ENCODE assay signal across 26 mouse cellular contexts in genomic region chr10:77814382-77814781, GRCm38 (mm10). TPM values are rescaled to one million over a fixed set of nuclear protein-coding genes. Genes with fewer than 3 reads are reported as not detected.
DNase-seq lines count a peak whose midpoint lies in the region; ATAC-seq and TF ChIP-seq lines count a peak whose summit lies in the region.
"Had no signal": no experiment of that assay in that cellular context is flagged by ENCODE, and none has a peak within 500 bp of the region (broad histone marks: within the 10 kb centered on the region; RNA-seq: fewer than 3 reads in every experiment).

Gene Gm2696 (plus strand): TSS chr10:77814682.

- peak; percentile 83 for DNase-seq in heart, adult 11 months
- no peak for DNase-seq in heart, adult 9 months (ENCODE audit: low spot score in 2 of 2)
- DNase-seq in midbrain, embryonic 10.5 days (ENCODE audit: low spot score) = no peak
- DNase-seq in midbrain, embryonic 14.5 days = no peak
- DNase-seq in ES-E14 (ENCODE audit: low read depth, low spot score) = no peak
- no peak for DNase-seq in urinary bladder, postnatal 4 days (ENCODE audit: low spot score in 2 of 2)
- DNase-seq: adrenal gland, adult 8-10 months; adrenal gland, postnatal 14 days; adrenal gland, postnatal 36 days; cerebellum, adult 11-12 months; cerebellum, adult 2 months; cerebellum, adult 9-10 months; cerebellum, postnatal 10 days; cerebellum, postnatal 25 days; forebrain, postnatal 0 days had no signal

- H3K9ac ChIP-seq in midbrain, embryonic 14.5 days (replicated peaks; ENCODE audit: low read length) = no peak within 1 kb of the TSS
- no peak within 1 kb of the TSS for H3K9ac ChIP-seq in ES-E14 (ENCODE audit: insufficient read depth, low read depth, low read length, poor library complexity, severe bottlenecking)
- H3K9ac ChIP-seq: embryonic facial prominence, embryonic 12.5 days; forebrain, embryonic 12.5 days; forebrain, embryonic 15.5 days; forebrain, postnatal 0 days had no signal

- ATAC-seq in midbrain, embryonic 14.5 days (ENCODE audit: low FRiP score, low TSS enrichment) = no peak
- ATAC-seq: activated CD4-positive, CD25-positive, alpha-beta regulatory T cell, adult 4 months; forebrain, embryonic 15.5 days; forebrain, postnatal 0 days; Patski had no signal

- H3K9me3 ChIP-seq in midbrain, embryonic 10.5 days (replicated peaks) = peaks cover 7% of the 10 kb centered on the region
- no peaks in the 10 kb centered on the region for H3K9me3 ChIP-seq in midbrain, embryonic 14.5 days (ENCODE audit: control insufficient read depth, low read length)
- peaks cover 2% of the 10 kb centered on the region; the same call in 1 of the 2 replicates for H3K9me3 ChIP-seq in ES-E14 (ENCODE audit: control insufficient read depth, insufficient read depth, low read depth, low read length)
- H3K9me3 ChIP-seq: embryonic facial prominence, embryonic 10.5 days; embryonic facial prominence, embryonic 12.5 days; forebrain, embryonic 15.5 days had no signal

- H3K4me3 ChIP-seq in midbrain, embryonic 10.5 days = no peak within 1 kb of the TSS
- H3K4me3 ChIP-seq in midbrain, embryonic 14.5 days (replicated peaks; ENCODE audit: low read depth, low read length) = no peak within 1 kb of the TSS
- H3K4me3 ChIP-seq in ES-E14 (ENCODE audit: insufficient read depth in 1 of 2, low read depth in 1 of 2, low read length in 2 of 2, poor library complexity in 1 of 2, severe bottlenecking in 1 of 2) = no peak within 1 kb of the TSS
- H3K4me3 ChIP-seq: embryonic facial prominence, embryonic 10.5 days; embryonic facial prominence, embryonic 12.5 days; forebrain, embryonic 12.5 days; forebrain, embryonic 15.5 days had no signal

- no peak within 1 kb of the TSS for H3K4me2 ChIP-seq in midbrain, embryonic 14.5 days (ENCODE audit: low read length)
- H3K4me2 ChIP-seq: embryonic facial prominence, embryonic 12.5 days; forebrain, embryonic 12.5 days; forebrain, embryonic 15.5 days had no signal

- in situ Hi-C loops in ES-E14 (cut with MboI; ENCODE audit: low sequenced_read_pairs in 2 of 2, unreplicated experiment in 2 of 2) = no loop called here

- 0 out of 2 replicates have a peak within 1 kb of the TSS, but pooled peaks have one; percentile 28 for H3K27ac ChIP-seq in midbrain, embryonic 10.5 days (replicated peaks)
- no peak within 1 kb of the TSS for H3K27ac ChIP-seq in midbrain, embryonic 14.5 days (replicated peaks; ENCODE audit: low read depth, low read length)
- peak within 1 kb of the TSS; percentile 28; the same call in 1 of the 2 replicates for H3K27ac ChIP-seq in ES-E14 (ENCODE audit: insufficient read depth, low read depth, low read length, poor library complexity, severe bottlenecking)
- H3K27ac ChIP-seq: embryonic facial prominence, embryonic 10.5 days; embryonic facial prominence, embryonic 12.5 days; forebrain, embryonic 12.5 days; forebrain, embryonic 15.5 days had no signal

- 57% methylated on average over 4 of the region's 4 CpGs for WGBS in midbrain, embryonic 10.5 days
- 65% methylated on average over 4 of the region's 4 CpGs for WGBS in midbrain, embryonic 14.5 days

- no peaks in the 10 kb centered on the region for H3K27me3 ChIP-seq in midbrain, embryonic 10.5 days (ENCODE audit: low read depth, poor library complexity, severe bottlenecking)
- no peaks in the 10 kb centered on the region for H3K27me3 ChIP-seq in midbrain, embryonic 14.5 days (ENCODE audit: control insufficient read depth, insufficient read depth, low read length)
- H3K27me3 ChIP-seq: embryonic facial prominence, embryonic 12.5 days; forebrain, embryonic 12.5 days; forebrain, embryonic 15.5 days had no signal

- H3K36me3 ChIP-seq in midbrain, embryonic 10.5 days = no peaks in the 10 kb centered on the region
- H3K36me3 ChIP-seq in midbrain, embryonic 14.5 days (ENCODE audit: control insufficient read depth, insufficient read depth, low read length) = no peaks in the 10 kb centered on the region
- H3K36me3 ChIP-seq in ES-E14 (ENCODE audit: control insufficient read depth, insufficient read depth, low read length, poor library complexity, severe bottlenecking) = no peaks in the 10 kb centered on the region
- H3K36me3 ChIP-seq: embryonic facial prominence, embryonic 10.5 days; embryonic facial prominence, embryonic 12.5 days; forebrain, embryonic 12.5 days; forebrain, embryonic 15.5 days; G1E had no signal

- H3K4me1 ChIP-seq in midbrain, embryonic 10.5 days = peaks cover 6% of the 10 kb centered on the region; the same call in 1 of the 2 replicates
- no peaks in the 10 kb centered on the region for H3K4me1 ChIP-seq in midbrain, embryonic 14.5 days (ENCODE audit: control insufficient read depth, insufficient read depth, low read length)
- H3K4me1 ChIP-seq in ES-E14 (ENCODE audit: control insufficient read depth in 2 of 2, insufficient read depth in 2 of 2, low read length in 2 of 2, poor library complexity in 1 of 2) = no peaks in the 10 kb centered on the region
- H3K4me1 ChIP-seq: embryonic facial prominence, embryonic 10.5 days; embryonic facial prominence, embryonic 12.5 days; forebrain, embryonic 12.5 days; forebrain, embryonic 15.5 days had no signal

TF ChIP-seq in ES-E14, 5 proteins besides CTCF, POLR2A, EP300 and RAD21:
- TF ChIP-seq MAFK (IDR thresholded peaks at IDR 0.05; ENCODE audit: insufficient read depth, low read depth, low read length) (0 out of 2 replicates have a peak, but pooled peaks have one; percentile 19), ZNF384 (IDR thresholded peaks at IDR 0.05; ENCODE audit: low read depth, low read length) (no peak), CHD2 (IDR thresholded peaks at IDR 0.05; ENCODE audit: low read depth, low read length) (no peak), ZC3H11A (IDR thresholded peaks at IDR 0.05; ENCODE audit: borderline replicate concordance, low read depth, low read length) (no peak)
TF ChIP-seq in ES-E14: peak in this region for 1.

RNA-seq across cellular contexts. Expression of gene Gm2696, which starts in this region (rescaled TPM):
- not detected in 2 replicates for polyA plus RNA-seq in midbrain, embryonic 10.5 days (2016; fragmentation: Nextera tagmentation; extraction: Ambion mirVana)
- not detected in 2 replicates for polyA plus RNA-seq in midbrain, embryonic 14.5 days (2014; fragmentation: Nextera tagmentation; extraction: Ambion mirVana)
- not detected in 2 replicates for total RNA-seq in ES-E14 (2012; rRNA removed)
- total RNA-seq: adrenal gland, adult 18-20 months; adrenal gland, adult 8-10 months; adrenal gland, postnatal 14 days; adrenal gland, postnatal 36 days; forebrain, postnatal 0 days; G1E had no signal
- polyA plus RNA-seq: activated CD4-positive, CD25-positive, alpha-beta regulatory T cell, adult 4 months; C2C12; cerebellum, adult 2 months; cortical plate, adult 2 months; embryonic facial prominence, embryonic 10.5 days; embryonic facial prominence, embryonic 12.5 days; embryonic facial prominence, embryonic 14.5 days; forebrain, embryonic 12.5 days; forebrain, embryonic 15.5 days; forebrain, postnatal 0 days; G1E; Patski had no signal
